Mouse (Mus musculus) lung, embryonic 15.5 days (tissue): ENCODE results near the gene Babam2. TPM values are rescaled to one million over a fixed set of nuclear protein-coding genes. Genes with fewer than 3 reads are reported as not detected.

Experiments
- ATAC-seq: fragments of 200-750 bp; cut with Nextera tagmentation; 2 replicates; pipeline ENCODE4 v1.8.0; 2017; ENCODE audit warnings: moderate number of reproducible peaks, borderline replicate concordance; ENCODE audit not compliant: low FRiP score, low TSS enrichment; ENCODE audit errors: extremely low read depth
- H3K27ac ChIP-seq: fragments of 300-500 bp; sonication (generic); 2 replicates; pipeline ENCODE4 v1.5.1; 2015; ENCODE audit warnings: moderate library complexity, mild to moderate bottlenecking, inconsistent platforms
- H3K27me3 ChIP-seq: fragments of 300-500 bp; sonication (generic); 2 replicates; pipeline ENCODE4 v1.6.1; 2015; ENCODE audit warnings: inconsistent platforms
- H3K36me3 ChIP-seq: fragments of 300-500 bp; sonication (generic); 2 replicates; pipeline ENCODE4 v1.6.1; 2015; ENCODE audit warnings: inconsistent platforms
- H3K4me1 ChIP-seq: fragments of 300-500 bp; sonication (generic); 2 replicates; pipeline ENCODE4 v1.6.1; 2015; ENCODE audit warnings: inconsistent platforms
- H3K4me2 ChIP-seq: fragments of 300-500 bp; sonication (generic); 2 replicates; pipeline ENCODE4 v1.6.1; 2015; ENCODE audit warnings: inconsistent platforms, mild to moderate bottlenecking, moderate library complexity
- H3K4me3 ChIP-seq: fragments of 300-500 bp; sonication (generic); 2 replicates; pipeline ENCODE4 v1.5.1; 2015; ENCODE audit warnings: mild to moderate bottlenecking, inconsistent platforms
- H3K9ac ChIP-seq: fragments of 300-500 bp; sonication (generic); 2 replicates; pipeline ENCODE4 v1.6.1; 2015; ENCODE audit warnings: inconsistent platforms
- H3K9me3 ChIP-seq: fragments of 300-500 bp; sonication (generic); 2 replicates; pipeline ENCODE4 v1.6.1; 2016; ENCODE audit warnings: inconsistent platforms
- WGBS: fragments of 180-500 bp; shearing (Covaris S2); methylation state at CpG from one replicate; pipeline ENCODE4 v1.1.7; 2015; 5-methylcytosine and 5-hydroxymethylcytosine counted together
- polyA plus RNA-seq: library from polyadenylated mRNA; unstranded; fragments of >200 nt; fragmentation: Nextera tagmentation; extraction: Ambion mirVana; gene quantifications from 2 replicates; pipeline ENCODE4 v1.2.1, GENCODE M21; 2015

Babam2 gene
- polyA plus RNA-seq, 1 experiment from 2014 or later: 59.9 TPM

DNA sequence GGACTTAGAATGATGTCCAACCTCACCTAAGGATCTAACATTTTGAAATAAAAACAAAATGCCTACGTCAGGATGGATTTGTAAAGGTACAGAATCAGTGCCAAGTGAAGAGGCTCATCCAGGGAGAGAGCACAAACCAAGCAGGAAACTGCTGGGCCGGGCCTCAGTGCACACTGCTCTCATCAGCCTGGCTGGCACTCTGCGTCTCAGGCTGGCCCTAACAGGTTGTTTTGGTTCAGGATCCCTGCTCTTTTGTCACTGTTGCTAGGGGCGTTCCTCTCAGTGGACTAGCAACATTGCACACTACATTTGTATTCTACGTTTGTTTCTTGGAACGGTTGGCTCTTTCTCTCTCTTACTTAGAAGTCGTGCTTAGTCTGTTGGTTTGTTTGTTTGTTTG is 231.5 kb downstream of the Babam2 start:
- H3K4me1 ChIP-seq: peaks cover 19% of the 10 kb centered on the region
- no peak for ATAC-seq
- no peak overlapping the region for H3K27ac ChIP-seq
- no peak overlapping the region for H3K4me2 ChIP-seq
- 71% methylated on average over 7 of the region's 7 CpGs for WGBS
- H3K27me3 ChIP-seq: no peaks in the 10 kb centered on the region
- H3K9me3 ChIP-seq: peaks cover 3% of the 10 kb centered on the region; the same call in 1 of the 2 replicates
- no peak overlapping the region for H3K4me3 ChIP-seq
- no peak overlapping the region for H3K9ac ChIP-seq
- no peaks in the 10 kb centered on the region for H3K36me3 ChIP-seq

DNA sequence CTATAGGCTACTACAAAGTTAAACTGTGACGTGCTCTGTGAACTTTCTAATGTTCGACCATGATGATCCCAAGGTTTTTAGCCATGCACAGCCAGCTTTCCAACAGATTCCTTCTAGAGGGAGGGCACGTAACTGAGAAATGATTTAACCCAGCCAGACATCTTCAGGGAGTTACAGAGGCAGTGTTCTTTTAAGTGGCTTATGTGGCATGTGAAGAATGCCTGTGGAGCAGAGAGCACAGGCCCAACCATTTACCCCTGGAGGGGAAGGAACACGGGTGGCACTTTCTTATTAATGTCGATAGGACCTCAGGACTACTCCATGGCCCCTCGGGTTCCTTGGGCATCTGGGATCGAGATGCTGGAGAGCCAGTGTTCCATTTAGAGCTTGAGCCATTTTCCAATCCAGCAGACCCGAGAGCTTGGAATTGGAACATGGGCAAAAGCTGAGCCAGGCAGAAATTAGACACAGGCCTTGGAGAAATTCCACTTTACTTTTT is 233.7 kb downstream of the Babam2 start:
- Histone ChIP-seq H3K27ac (peak overlapping the region; percentile 32), H3K27me3 (no peaks in the 10 kb centered on the region), H3K4me3 (no peak overlapping the region), H3K4me1 (peaks cover 19% of the 10 kb centered on the region), H3K9me3 (peaks cover 3% of the 10 kb centered on the region; the same call in 1 of the 2 replicates), H3K36me3 (no peaks in the 10 kb centered on the region), H3K9ac (no peak overlapping the region), H3K4me2 (no peak overlapping the region)
- WGBS: 58% methylated on average over 8 of the region's 8 CpGs
- ATAC-seq: no peak

DNA sequence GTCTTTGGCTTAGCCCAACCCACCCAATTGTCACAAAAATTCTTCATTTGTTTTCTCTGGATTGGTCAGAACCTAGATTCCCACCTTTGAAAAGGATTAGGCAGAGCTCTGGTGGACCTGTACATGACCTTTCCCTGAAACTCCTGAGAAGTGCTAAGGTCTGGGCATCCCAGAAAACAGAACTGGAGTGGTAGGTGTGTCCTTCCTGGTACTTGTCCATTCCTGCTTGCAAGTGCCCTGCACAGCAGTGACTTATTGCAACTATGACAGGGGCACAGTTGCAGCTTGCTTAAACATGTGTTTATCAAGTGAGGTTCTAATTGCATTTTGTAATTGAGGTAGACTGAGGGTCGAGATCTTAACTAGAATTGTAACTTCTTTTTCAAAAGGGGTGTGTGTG is 234.2 kb downstream of the Babam2 start:
- H3K9ac ChIP-seq: no peak overlapping the region
- H3K4me3 ChIP-seq: no peak overlapping the region
- no peaks in the 10 kb centered on the region for H3K27me3 ChIP-seq
- no peaks in the 10 kb centered on the region for H3K36me3 ChIP-seq
- H3K4me1 ChIP-seq: peaks cover 19% of the 10 kb centered on the region
- ATAC-seq: no peak
- H3K9me3 ChIP-seq: 0 out of 2 replicates have a peak, but pooled peaks cover under 1% of the 10 kb centered on the region
- H3K4me2 ChIP-seq: no peak overlapping the region
- 70% methylated on average over 1 of the region's 1 CpGs for WGBS
- H3K27ac ChIP-seq: peak overlapping the region; percentile 32

DNA sequence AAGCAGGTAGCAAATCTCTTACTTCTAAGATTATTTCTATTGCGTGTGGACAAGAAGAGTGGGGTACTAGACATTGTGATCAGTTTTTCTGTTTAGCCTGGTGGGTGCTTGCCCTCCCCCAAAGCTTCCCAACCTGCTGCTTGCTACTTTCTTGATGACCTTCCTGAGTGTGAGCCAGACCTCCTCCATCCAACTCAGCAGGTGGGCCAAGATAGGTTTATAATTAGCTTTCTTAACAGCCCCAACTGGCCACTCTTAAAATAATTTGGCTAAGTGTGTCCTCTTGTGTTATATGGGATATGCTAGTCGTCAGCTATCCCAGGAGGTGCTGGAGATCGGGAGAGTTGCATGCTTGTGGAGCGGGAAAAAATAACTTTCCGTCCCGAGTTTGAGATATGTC is 235.8 kb downstream of the Babam2 start:
- Histone ChIP-seq H3K9me3 (no peaks in the 10 kb centered on the region), H3K27ac (no peak overlapping the region), H3K4me1 (peaks cover 23% of the 10 kb centered on the region), H3K9ac (no peak overlapping the region), H3K27me3 (no peaks in the 10 kb centered on the region), H3K4me2 (no peak overlapping the region), H3K4me3 (no peak overlapping the region), H3K36me3 (no peaks in the 10 kb centered on the region)
- no peak for ATAC-seq
- WGBS: 87% methylated on average over 6 of the region's 6 CpGs

DNA sequence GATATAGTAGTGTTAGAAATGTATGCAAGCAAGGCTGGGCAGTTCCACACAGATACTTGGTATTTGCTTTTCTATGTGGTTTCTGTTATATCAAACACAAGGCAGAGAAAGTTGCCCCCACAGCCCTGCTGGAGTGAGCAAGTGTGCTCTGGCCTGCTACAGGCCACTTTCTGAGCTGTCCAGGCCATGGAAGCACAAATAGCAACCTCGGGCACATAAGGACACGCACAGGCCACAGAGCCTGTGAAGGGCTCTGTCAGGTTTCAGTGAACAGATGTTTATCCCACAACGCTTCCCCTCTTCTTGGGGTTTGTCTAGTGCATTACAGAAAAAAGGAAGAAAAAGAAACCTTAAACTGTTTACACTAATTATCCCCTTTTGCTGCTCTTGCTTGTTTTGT is 236.9 kb downstream of the Babam2 start:
- 65% methylated on average over 3 of the region's 3 CpGs for WGBS
- H3K4me1 ChIP-seq: peaks cover 25% of the 10 kb centered on the region
- H3K9ac ChIP-seq: no peak overlapping the region
- no peak overlapping the region for H3K27ac ChIP-seq
- H3K4me3 ChIP-seq: no peak overlapping the region
- H3K36me3 ChIP-seq: no peaks in the 10 kb centered on the region
- no peak overlapping the region for H3K4me2 ChIP-seq
- H3K9me3 ChIP-seq: no peaks in the 10 kb centered on the region
- H3K27me3 ChIP-seq: no peaks in the 10 kb centered on the region
- ATAC-seq: no peak

- Histone ChIP-seq H3K4me2 (no peak overlapping the region), H3K4me3 (no peak overlapping the region), H3K9me3 (no peaks in the 10 kb centered on the region), H3K27ac (no peak overlapping the region), H3K36me3 (no peaks in the 10 kb centered on the region), H3K9ac (no peak overlapping the region), H3K27me3 (no peaks in the 10 kb centered on the region), H3K4me1 (peaks cover 16% of the 10 kb centered on the region)
- ATAC-seq: no peak
- 88% methylated on average over 3 of the region's 3 CpGs for whole genome bisulfite sequencing
Observed at GRCm38 (mm10) chr5:31935936-31936335, 238.5 kb downstream of the Babam2 start.

DNA sequence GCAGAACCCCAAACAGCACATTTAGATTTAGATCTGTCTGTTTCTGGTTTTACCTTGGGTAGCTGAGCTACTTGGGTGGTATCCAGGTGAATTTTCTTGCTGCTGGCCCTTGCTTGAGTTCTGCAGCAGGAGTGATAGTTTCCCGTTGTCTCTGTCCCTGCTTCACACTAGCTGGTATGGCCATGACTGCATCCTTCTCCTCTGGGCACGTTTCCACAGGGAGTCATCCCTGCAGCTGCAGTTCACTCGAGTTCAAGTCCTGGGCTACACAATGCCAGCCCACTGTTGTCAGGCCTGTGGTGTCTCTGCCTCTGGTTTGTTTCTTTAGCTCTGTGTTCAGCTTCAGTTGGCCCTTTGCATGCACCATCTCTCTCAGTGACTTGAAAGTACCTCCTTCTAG is 239.0 kb downstream of the Babam2 start:
- Histone ChIP-seq H3K9ac (no peak overlapping the region), H3K27ac (no peak overlapping the region), H3K4me3 (no peak overlapping the region), H3K36me3 (no peaks in the 10 kb centered on the region), H3K9me3 (no peaks in the 10 kb centered on the region), H3K27me3 (no peaks in the 10 kb centered on the region), H3K4me2 (no peak overlapping the region), H3K4me1 (peaks cover 11% of the 10 kb centered on the region)
- no peak for ATAC-seq
- WGBS: 60% methylated on average over 3 of the region's 3 CpGs

GRCm38 (mm10) chr5:31940876-31941275 is 243.4 kb downstream of the Babam2 start:
- H3K4me1 ChIP-seq: peaks cover 6% of the 10 kb centered on the region; the same call in 1 of the 2 replicates
- H3K4me3 ChIP-seq: no peak overlapping the region
- H3K36me3 ChIP-seq: no peaks in the 10 kb centered on the region
- H3K9me3 ChIP-seq: no peaks in the 10 kb centered on the region
- WGBS: 80% methylated on average over 8 of the region's 8 CpGs
- no peak overlapping the region for H3K4me2 ChIP-seq
- no peak overlapping the region for H3K27ac ChIP-seq
- H3K27me3 ChIP-seq: no peaks in the 10 kb centered on the region
- ATAC-seq: no peak
- no peak overlapping the region for H3K9ac ChIP-seq

- no peak for ATAC-seq
- no peaks in the 10 kb centered on the region for H3K36me3 ChIP-seq
- WGBS: 54% methylated on average over 4 of the region's 4 CpGs
Observed at GRCm38 (mm10) chr5:31947185-31947584, 249.7 kb downstream of the Babam2 start.

DNA sequence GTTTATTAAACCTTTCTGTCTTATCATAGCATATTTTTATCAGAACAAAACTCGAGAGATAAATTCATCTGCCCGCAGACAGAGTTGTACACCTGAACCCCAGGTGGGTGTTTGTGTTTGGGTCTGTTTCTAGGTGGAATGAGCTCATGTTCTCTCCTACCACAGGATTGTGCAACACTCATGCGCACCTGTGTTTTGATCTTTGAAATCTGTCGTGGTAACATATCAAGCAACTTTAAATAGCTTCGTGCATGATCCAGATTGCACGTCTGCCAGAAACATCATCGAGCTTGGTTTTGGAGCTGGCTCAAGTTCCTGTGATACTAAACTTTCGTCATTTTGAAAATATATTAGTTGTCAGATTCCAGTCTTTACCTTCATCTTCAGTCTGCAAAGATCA is 251.9 kb downstream of the Babam2 start:
- no peak overlapping the region for H3K4me3 ChIP-seq
- H3K4me1 ChIP-seq: no peaks in the 10 kb centered on the region
- H3K27ac ChIP-seq: no peak overlapping the region
- ATAC-seq: no peak
- no peak overlapping the region for H3K4me2 ChIP-seq
- H3K9ac ChIP-seq: no peak overlapping the region
- no peaks in the 10 kb centered on the region for H3K27me3 ChIP-seq
- H3K36me3 ChIP-seq: no peaks in the 10 kb centered on the region
- no peaks in the 10 kb centered on the region for H3K9me3 ChIP-seq
- WGBS: 67% methylated on average over 8 of the region's 8 CpGs

More at GRCm38 (mm10) chr5:31947185-31947584, 249.7 kb downstream of the Babam2 start:
- no peaks in the 10 kb centered on the region for H3K27me3 ChIP-seq
- no peak overlapping the region for H3K4me3 ChIP-seq
- no peak overlapping the region for H3K4me2 ChIP-seq
- no peak overlapping the region for H3K27ac ChIP-seq
- no peaks in the 10 kb centered on the region for H3K4me1 ChIP-seq
- H3K9ac ChIP-seq: no peak overlapping the region
- no peaks in the 10 kb centered on the region for H3K9me3 ChIP-seq

GRCm38 (mm10) chr5:31950532-31950931 is 253.0 kb downstream of the Babam2 start:
- no peak for ATAC-seq
- Histone ChIP-seq H3K36me3 (no peaks in the 10 kb centered on the region), H3K9ac (no peak overlapping the region), H3K27ac (no peak overlapping the region), H3K4me2 (no peak overlapping the region), H3K9me3 (no peaks in the 10 kb centered on the region), H3K4me1 (no peaks in the 10 kb centered on the region), H3K27me3 (no peaks in the 10 kb centered on the region), H3K4me3 (no peak overlapping the region)
- 85% methylated on average over 4 of the region's 4 CpGs for WGBS

GRCm38 (mm10) chr5:31955184-31955583 is 257.7 kb downstream of the Babam2 start:
- no peaks in the 10 kb centered on the region for H3K27me3 ChIP-seq
- no peak overlapping the region for H3K4me2 ChIP-seq
- no peaks in the 10 kb centered on the region for H3K9me3 ChIP-seq
- no peaks in the 10 kb centered on the region for H3K4me1 ChIP-seq
- no peak overlapping the region for H3K9ac ChIP-seq
- 73% methylated on average over 3 of the region's 3 CpGs for WGBS
- H3K36me3 ChIP-seq: no peaks in the 10 kb centered on the region
- no peak overlapping the region for H3K4me3 ChIP-seq
- no peak overlapping the region for H3K27ac ChIP-seq
- ATAC-seq: no peak

DNA sequence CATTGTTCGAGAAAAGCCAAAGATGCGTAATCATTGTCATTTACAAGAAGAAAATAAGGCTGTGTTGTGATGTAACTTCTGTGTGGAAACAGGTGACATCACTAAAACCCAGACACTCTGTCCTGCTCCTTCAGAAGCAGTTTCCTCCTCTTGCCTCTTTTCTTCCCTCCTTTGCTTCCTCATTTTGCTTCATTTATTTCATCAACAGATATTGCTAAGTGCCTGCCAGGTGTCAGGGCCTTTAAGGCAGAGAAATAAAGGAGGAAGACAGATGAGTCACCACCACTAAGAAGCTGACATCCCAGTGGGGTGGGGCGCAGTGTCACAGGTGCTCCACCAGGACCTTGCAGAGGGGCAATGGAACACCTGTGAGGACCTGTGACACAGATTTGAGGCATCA is 258.9 kb downstream of the Babam2 start:
- WGBS: 96% methylated on average over 3 of the region's 3 CpGs

More for the DNA sequence above, 258.9 kb downstream of the Babam2 start:
- no peak for ATAC-seq
- Histone ChIP-seq H3K9me3 (no peaks in the 10 kb centered on the region), H3K4me3 (no peak overlapping the region), H3K4me2 (no peak overlapping the region), H3K9ac (no peak overlapping the region), H3K36me3 (no peaks in the 10 kb centered on the region), H3K27ac (no peak overlapping the region), H3K27me3 (no peaks in the 10 kb centered on the region), H3K4me1 (no peaks in the 10 kb centered on the region)
